Mouse (Mus musculus) kidney, adult 2 months (tissue): ENCODE data around the gene Hint1. TPM values are rescaled to one million over a fixed set of nuclear protein-coding genes. Genes with fewer than 3 reads are reported as not detected.

Experiments
- DNase-seq: peaks from one replicate; pipeline ENCODE4 v3.0.0; 2021
- H3K27ac ChIP-seq: fragments of 200-500 bp; 2 replicates; pipeline ENCODE4 v1.5.1; 2012; ENCODE audit warnings: low read depth, low read length, control low read depth, inconsistent platforms; ENCODE audit not compliant: insufficient read depth
- H3K27me3 ChIP-seq: fragments of 200-500 bp; replicated peaks from 2 replicates; pipeline ENCODE4 v1.6.1; 2012; ENCODE audit warnings: mild to moderate bottlenecking, moderate library complexity, low read length, inconsistent platforms; ENCODE audit not compliant: control insufficient read depth, insufficient read depth
- H3K36me3 ChIP-seq: fragments of 200-500 bp; 2 replicates; pipeline ENCODE4 v1.6.1; 2012; ENCODE audit warnings: mild to moderate bottlenecking, moderate library complexity, low read length, inconsistent platforms; ENCODE audit not compliant: control insufficient read depth, insufficient read depth
- H3K4me1 ChIP-seq: fragments of 200-500 bp; 2 replicates; pipeline ENCODE4 v1.6.1; 2011; ENCODE audit warnings: low read length; ENCODE audit not compliant: control insufficient read depth, insufficient read depth
- H3K4me3 ChIP-seq: fragments of 200-500 bp; 2 replicates; pipeline ENCODE4 v1.5.1; 2011; ENCODE audit warnings: mild to moderate bottlenecking, low read depth, low read length, control low read depth; ENCODE audit not compliant: insufficient read depth
- CTCF ChIP-seq: fragments of 200-500 bp; conservative IDR thresholded peaks from 2 replicates; pipeline ENCODE4 v1.5.1; 2011; ENCODE audit warnings: low read depth, mild to moderate bottlenecking, control low read depth, low read length, moderate library complexity, mixed read lengths; ENCODE audit not compliant: insufficient read depth, insufficient read length
- POLR2A ChIP-seq: fragments of 200-500 bp; IDR thresholded peaks from one replicate; pipeline ENCODE4 v1.6.1; 2011; ENCODE audit warnings: low read depth, low read length, control low read depth
- WGBS: fragments of 180-500 bp; shearing (Covaris S2); methylation state at CpG from one replicate; pipeline ENCODE4 v1.1.7; 2018; 5-methylcytosine and 5-hydroxymethylcytosine counted together
- polyA plus RNA-seq: library from polyadenylated mRNA; depleted of rRNA; stranded (reverse); fragments of >200 nt; gene quantifications from 2 replicates; pipeline ENCODE4 v1.2.3, GENCODE M21; 2012; rRNA removed

Hint1 gene
- 1,115 and 1,173 TPM in 2 replicates for polyA plus RNA-seq

GRCm38 (mm10) chr11:54866119-54867048 is at the start of gene Hint1:
Hint1 (plus strand) TSS chr11:54866383.
- DNase-seq = peak; percentile 95
- Histone ChIP-seq H3K27me3 (no peaks in the 10 kb centered on the region), H3K4me1 (peaks cover 4% of the 10 kb centered on the region; the same call in 1 of the 2 replicates), H3K36me3 (peaks cover 5% of the 10 kb centered on the region; the same call in 1 of the 2 replicates), H3K4me3 (peak within 1 kb of the TSS; percentile 89), H3K27ac (peak within 1 kb of the TSS; percentile 90)
- no peak for TF ChIP-seq CTCF
- peak; percentile 46 for TF ChIP-seq POLR2A
- under 1% methylated on average over 107 of the region's 107 CpGs for WGBS

- no peak for TF ChIP-seq CTCF
- no peak for TF ChIP-seq POLR2A
- Histone ChIP-seq H3K27me3 (no peaks in the 10 kb centered on the region), H3K4me3 (no peak overlapping the region), H3K36me3 (no peaks in the 10 kb centered on the region), H3K4me1 (no peaks in the 10 kb centered on the region), H3K27ac (no peak overlapping the region)
- 60% methylated on average over 4 of the region's 4 CpGs for WGBS
- no peak for DNase-seq
Measured at GRCm38 (mm10) chr11:54817449-54817848, 48.7 kb upstream of the Hint1 start.

- 69% methylated on average over 7 of the region's 7 CpGs for WGBS
- TF ChIP-seq POLR2A (no peak), CTCF (no peak)
Measured at GRCm38 (mm10) chr11:54819489-54819888, 46.7 kb upstream of the Hint1 start.

GRCm38 (mm10) chr11:54823467-54823866 is 42.7 kb upstream of the Hint1 start:
- Histone ChIP-seq H3K27me3 (no peaks in the 10 kb centered on the region), H3K36me3 (no peaks in the 10 kb centered on the region), H3K4me1 (no peaks in the 10 kb centered on the region), H3K27ac (no peak overlapping the region), H3K4me3 (no peak overlapping the region)
- no peak for TF ChIP-seq POLR2A
- no peak for TF ChIP-seq CTCF
- no peak for DNase-seq
- 81% methylated on average over 4 of the region's 4 CpGs for WGBS

More at GRCm38 (mm10) chr11:54819489-54819888, 46.7 kb upstream of the Hint1 start:
- DNase-seq = no peak
- no peaks in the 10 kb centered on the region for H3K36me3 ChIP-seq
- H3K27me3 ChIP-seq = no peaks in the 10 kb centered on the region
- H3K27ac ChIP-seq = no peak overlapping the region
- no peaks in the 10 kb centered on the region for H3K4me1 ChIP-seq
- no peak overlapping the region for H3K4me3 ChIP-seq

GRCm38 (mm10) chr11:54825774-54826173 is 40.4 kb upstream of the Hint1 start:
- Histone ChIP-seq H3K4me1 (no peaks in the 10 kb centered on the region), H3K27me3 (no peaks in the 10 kb centered on the region), H3K4me3 (no peak overlapping the region), H3K27ac (no peak overlapping the region), H3K36me3 (no peaks in the 10 kb centered on the region)
- WGBS = 86% methylated on average over 4 of the region's 4 CpGs
- no peak for DNase-seq
- no peak for TF ChIP-seq CTCF
- no peak for TF ChIP-seq POLR2A

- H3K4me3 ChIP-seq = no peak overlapping the region
- no peaks in the 10 kb centered on the region for H3K36me3 ChIP-seq
- no peak overlapping the region for H3K27ac ChIP-seq
- WGBS = 66% methylated on average over 8 of the region's 8 CpGs
- H3K27me3 ChIP-seq = no peaks in the 10 kb centered on the region
- TF ChIP-seq POLR2A (no peak), CTCF (no peak)
- no peak for DNase-seq
- no peaks in the 10 kb centered on the region for H3K4me1 ChIP-seq
Measured at GRCm38 (mm10) chr11:54826819-54827218, 39.4 kb upstream of the Hint1 start.

- WGBS = 91% methylated on average over 4 of the region's 4 CpGs
- Histone ChIP-seq H3K36me3 (no peaks in the 10 kb centered on the region), H3K4me3 (no peak overlapping the region), H3K4me1 (no peaks in the 10 kb centered on the region), H3K27ac (no peak overlapping the region), H3K27me3 (no peaks in the 10 kb centered on the region)
- TF ChIP-seq CTCF = no peak
- TF ChIP-seq POLR2A = no peak
- no peak for DNase-seq
Measured at GRCm38 (mm10) chr11:54833833-54834232, 32.4 kb upstream of the Hint1 start.
